Mouse (Mus musculus): ENCODE measurements around the gene Lce3b.
A peak's percentile ranks its signal among the peaks of the same experiment; 100 is the strongest.

The Lce3b gene

DNA sequence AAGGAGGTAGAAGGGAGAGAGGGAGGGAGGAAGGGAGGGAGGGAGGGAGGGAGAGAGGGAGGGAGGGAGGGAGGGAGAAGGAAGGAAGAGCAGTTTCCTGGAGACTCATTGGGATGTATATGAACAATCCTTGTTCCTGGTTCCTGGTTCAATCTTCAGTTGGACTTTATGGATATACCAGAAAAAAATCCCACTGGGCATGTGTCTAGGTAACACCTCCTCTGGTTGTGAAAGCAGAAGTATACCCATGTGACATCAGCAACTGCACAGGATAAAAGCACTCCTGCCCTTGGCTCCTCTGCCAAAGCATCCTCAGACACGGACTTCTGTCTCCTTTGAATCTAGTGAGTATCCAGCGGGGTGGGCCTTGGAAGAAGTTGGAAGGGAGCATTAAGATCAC is at the start of gene Lce3b:
Gene Lce3b (plus strand): TSS at position 301 of the 400 bp plus-strand sequence.
- DNase-seq: no peak

DNA sequence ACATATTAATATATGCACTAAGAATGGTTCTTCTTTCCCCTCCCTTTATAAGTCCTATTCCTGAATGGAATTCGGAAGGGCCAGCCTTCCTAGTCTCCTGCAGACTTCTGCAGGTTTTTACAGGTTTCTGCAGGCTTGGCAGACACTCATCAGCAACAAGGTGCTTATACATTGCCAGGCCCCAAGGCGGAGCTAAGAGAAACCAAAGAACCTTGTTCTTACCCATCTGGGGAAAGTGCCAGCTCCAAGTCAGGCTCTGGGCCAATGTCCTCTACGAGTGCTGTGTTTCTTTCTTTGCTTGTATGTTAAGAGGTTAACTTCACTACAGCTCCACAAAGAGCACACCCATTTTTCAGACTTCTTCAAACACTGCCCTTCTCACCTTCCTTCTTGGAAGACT is 38.7 kb upstream of the Lce3b start:
- DNase-seq: no peak

DNA sequence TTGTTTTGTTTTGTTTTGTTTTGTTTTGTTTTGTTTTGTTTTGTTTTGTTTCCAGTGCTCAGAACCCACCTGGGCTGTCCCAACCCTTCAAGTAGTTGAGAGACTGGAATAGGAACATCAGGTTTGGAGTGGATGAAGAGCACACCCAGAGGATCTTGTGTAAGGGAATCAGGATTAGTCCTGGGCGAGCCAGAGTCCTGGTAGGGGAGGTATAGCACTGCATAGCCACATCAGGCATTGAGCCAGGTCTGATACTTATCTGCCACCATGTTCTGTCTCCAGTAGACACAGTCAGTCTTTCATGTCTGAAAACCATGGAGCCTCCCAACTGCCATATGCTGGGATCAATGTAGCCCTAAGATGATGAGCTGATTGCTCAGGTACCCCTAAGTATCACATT is 38.3 kb upstream of the Lce3b start:
- no peak for DNase-seq

DNA sequence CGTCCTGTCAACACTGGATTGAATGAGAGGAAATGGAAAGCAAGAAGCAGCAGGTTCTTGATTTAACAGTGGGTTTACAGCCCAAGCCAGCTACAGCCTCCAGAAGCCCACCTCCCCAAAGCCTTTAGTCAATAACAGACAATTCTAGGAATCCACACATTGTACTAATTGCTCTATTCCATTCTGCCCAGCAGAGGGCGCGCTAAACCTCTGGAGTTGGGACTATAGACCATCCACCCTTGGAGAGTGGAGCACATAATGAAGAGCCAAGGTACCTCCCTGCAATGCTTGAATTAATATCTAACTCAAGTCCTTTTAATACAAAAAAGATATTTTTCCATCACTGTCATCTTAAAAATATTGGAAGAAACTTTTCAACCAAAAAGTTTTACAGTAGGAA is 29.8 kb upstream of the Lce3b start:
- peak; percentile 65 for DNase-seq

DNA sequence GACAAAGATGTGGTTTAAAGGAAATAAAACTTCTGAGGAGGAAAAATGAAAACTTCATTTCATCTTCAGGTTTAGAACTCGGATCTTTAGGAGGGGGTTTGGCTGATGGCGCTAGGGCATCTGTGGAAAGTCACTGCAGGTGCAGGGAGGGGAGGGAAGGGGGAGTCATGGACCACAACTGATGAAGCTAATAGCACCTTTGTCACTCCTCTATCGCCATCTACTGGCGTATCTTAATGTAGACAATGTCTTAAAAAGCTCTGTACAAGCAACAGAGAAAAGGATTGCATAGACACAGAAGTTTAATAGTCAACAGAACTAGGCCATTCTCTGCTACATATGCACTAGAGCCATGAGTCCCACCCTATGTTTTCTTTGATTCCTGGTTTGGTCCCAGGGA is 29.1 kb upstream of the Lce3b start:
- no peak for DNase-seq

DNA sequence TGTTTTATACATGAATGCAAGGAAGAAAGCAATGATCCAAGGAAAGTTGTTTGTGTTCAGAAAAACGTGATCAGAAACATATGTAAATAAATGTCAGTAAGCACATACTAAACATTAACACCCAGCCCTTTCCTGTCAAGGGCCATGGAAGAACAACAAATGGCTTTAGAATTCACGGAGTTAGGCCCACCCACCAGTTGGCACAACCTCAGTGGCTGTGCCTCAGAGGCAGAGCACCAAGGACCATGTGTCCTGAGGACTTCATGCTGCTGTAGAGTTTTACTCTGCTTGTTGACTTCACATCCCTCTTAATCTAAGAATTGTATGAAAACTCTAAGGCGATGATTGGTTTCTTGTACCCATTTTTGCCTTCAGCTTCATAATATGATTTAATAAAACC is 27.6 kb upstream of the Lce3b start:
- DNase-seq: no peak

DNA sequence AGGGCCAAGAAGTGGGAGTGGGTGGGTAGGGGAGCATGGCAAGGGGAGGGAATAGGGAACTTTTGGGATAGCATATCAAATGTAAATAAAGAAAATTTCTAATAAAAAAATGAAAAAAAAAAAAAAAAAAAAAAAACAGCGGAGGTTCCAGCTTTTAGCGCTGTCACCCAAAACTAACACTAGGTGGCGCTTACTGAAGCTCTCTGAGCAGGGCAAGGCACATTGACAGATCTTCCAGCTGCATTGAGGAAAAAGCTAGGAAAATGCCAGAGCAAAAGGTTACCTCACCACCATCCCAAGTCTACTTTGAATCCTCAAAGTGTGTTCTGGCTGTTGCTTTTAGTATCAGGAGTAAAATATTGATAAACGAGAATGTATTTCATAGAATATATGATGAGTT is 25.2 kb upstream of the Lce3b start:
- peak; percentile 26 for DNase-seq

GRCm38 (mm10) chr3:92920364-92920763 is 12.4 kb upstream of the Lce3b start:
- peak; percentile 31 for DNase-seq

DNA sequence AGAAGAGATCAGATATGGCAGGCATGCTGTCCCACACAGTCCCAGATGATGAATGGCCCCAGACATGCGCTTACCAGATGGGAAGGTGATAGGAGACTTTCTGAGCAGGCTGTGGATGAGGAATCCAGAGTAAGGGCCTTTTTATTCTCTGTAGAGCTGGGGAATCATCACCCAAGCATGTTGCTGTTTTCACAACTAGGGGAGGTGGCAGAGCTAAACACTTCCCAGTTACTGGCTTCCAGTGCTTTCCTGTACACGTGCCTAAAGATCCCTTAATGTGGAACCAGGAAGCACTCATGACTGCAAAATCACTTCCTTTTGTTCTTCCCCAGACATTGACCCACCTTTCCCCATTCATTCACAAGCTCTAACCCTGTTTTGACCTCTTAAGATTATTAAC is 6.6 kb upstream of the Lce3b start, which contains the start of gene Lce3a:
Gene Lce3a (minus strand): TSS at position 101 of the 400 bp plus-strand sequence.
- DNase-seq: no peak

DNA sequence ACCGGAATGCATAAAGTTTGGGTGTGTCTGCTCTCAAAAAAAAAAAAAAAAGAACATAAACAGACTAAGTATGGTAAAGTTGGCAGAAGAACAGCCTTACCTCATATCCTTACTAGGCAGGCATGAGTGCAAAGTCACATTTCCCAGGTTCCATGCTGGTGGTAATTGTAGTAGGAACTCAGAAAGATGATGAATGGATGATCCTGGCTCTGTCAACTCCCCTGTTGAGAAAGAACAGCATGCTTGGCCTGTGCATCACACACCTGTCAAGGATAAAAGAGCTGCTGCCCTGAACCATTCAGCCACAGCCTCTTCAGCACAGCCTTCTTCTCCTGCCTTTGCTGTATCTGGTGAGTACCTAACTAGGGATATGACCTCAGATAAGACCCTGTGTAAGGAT is 11.4 kb downstream of the Lce3b start, which contains the start of gene Lce3c:
Gene Lce3c (plus strand): TSS at position 301 of the 400 bp plus-strand sequence.
- no peak for DNase-seq

DNA sequence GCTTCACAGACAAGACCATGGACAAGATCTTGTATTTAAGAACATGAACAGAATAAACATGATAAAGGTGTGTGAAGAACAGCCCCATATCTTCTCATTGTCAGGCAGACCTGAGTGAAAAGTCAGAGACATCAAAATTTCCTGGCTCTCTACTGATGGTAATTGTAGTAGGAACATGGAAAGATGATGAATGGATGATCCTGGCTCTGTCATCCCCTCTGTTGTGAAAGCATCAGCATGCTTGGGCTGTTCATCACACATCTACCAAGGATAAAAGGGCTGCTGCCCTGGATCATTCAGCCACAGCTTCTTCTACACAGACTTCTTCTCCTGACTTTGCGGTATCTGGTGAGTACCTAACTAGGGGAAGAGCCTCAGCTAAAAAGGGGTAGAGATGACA is 24.3 kb downstream of the Lce3b start, which contains the start of gene Lce3d:
Gene Lce3d (plus strand): TSS at position 301 of the 400 bp plus-strand sequence.
- DNase-seq: no peak

GRCm38 (mm10) chr3:92966761-92967160 is 34.0 kb downstream of the Lce3b start, which contains the start of gene Lce3e:
TSS of gene Lce3e (plus strand) at chr3:92967061.
- no peak for DNase-seq

GRCm38 (mm10) chr3:92978484-92978883 is 45.7 kb downstream of the Lce3b start:
- no peak for DNase-seq
